Mouse (Mus musculus): ENCODE results near the gene Terf2ip. TPM values are rescaled to one million over a fixed set of nuclear protein-coding genes. Genes with fewer than 3 reads are reported as not detected.
A peak's percentile ranks its signal among the peaks of the same experiment; 100 is the strongest.

The Terf2ip gene
- polyA plus RNA-seq, 1 experiment from 2014 or later: 44.9 TPM

DNA sequence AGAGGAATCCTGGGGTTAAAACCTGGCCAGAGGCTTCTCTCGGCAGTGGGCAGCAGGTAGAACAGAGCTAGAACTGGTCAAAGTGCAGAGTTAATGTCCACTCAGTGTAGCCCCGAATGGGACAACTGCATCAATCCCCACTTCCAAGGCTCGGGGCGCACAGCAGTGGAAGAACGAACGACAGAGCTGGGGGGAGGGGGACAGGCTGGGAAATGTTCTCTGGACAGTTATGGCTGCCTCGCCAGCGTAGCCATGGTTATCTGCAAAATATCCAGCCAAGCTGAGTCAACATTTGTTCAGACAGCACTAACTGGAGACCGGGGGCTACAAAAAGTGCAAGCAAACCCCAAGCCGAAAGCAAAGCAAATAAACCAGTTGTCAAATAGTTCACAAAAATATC, 33.1 kb upstream of the Terf2ip start:
- Histone ChIP-seq H3K27me3 (replicated peaks) (no peaks in the 10 kb centered on the region), H3K36me3 (peaks cover 40% of the 10 kb centered on the region), H3K9ac (no peak overlapping the region), H3K4me3 (no peak overlapping the region), H3K27ac (no peak overlapping the region), H3K9me3 (no peaks in the 10 kb centered on the region), H3K4me1 (no peaks in the 10 kb centered on the region), H3K4me2 (replicated peaks) (no peak overlapping the region)
- WGBS: 78% methylated on average over 10 of the region's 10 CpGs
- ATAC-seq (ENCODE audit: low FRiP score, low read depth): no peak

DNA sequence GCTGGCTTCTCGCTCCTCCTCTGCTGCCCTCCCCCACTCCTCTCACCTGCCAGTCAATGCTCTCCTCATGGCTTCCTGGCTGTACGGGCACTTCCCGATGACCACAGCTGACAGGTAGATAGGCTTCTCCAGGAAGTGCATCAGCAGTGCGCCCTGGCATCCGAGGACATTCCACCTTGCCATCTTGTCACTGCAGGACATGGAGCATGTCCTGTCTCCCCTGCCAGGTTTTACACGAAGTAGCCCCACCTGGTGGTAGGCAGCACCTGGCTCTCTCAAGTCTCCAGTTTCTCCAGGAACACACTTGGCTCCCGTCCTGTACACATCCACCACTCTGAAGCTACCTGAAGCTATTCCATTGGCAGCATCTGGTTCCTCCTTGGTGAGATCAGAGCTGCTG, 29.1 kb upstream of the Terf2ip start:
- no peaks in the 10 kb centered on the region for H3K4me1 ChIP-seq
- peaks cover 37% of the 10 kb centered on the region for H3K36me3 ChIP-seq
- no peaks in the 10 kb centered on the region for H3K9me3 ChIP-seq
- no peak overlapping the region for H3K9ac ChIP-seq
- H3K4me3 ChIP-seq: no peak overlapping the region
- H3K27me3 ChIP-seq (replicated peaks): no peaks in the 10 kb centered on the region
- no peak overlapping the region for H3K4me2 ChIP-seq (replicated peaks)
- 81% methylated on average over 7 of the region's 7 CpGs for WGBS
- no peak overlapping the region for H3K27ac ChIP-seq
- ATAC-seq (ENCODE audit: low FRiP score, low read depth): no peak

DNA sequence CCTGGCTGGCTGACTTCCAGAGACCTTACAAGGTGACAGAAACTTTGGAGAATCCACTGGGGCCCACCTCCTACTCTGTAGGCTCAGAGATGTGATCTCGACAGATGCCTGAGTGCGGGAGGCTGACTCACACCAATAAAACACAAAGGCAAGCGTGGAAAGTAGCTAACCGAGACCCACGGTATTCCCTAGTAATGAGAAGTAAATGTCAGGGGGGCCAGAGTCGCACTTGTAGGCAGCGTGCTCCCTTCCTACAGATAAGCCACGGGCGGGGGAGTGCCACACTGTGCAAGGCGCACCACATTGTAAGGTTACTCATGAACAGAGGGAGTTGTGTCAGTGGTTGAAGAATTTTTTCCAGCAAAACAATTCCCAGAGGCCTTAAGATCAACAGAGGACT, 26.7 kb upstream of the Terf2ip start:
- 86% methylated on average over 10 of the region's 10 CpGs for WGBS
- Histone ChIP-seq H3K9me3 (no peaks in the 10 kb centered on the region), H3K27ac (no peak overlapping the region), H3K27me3 (replicated peaks) (no peaks in the 10 kb centered on the region), H3K4me2 (replicated peaks) (no peak overlapping the region), H3K36me3 (peaks cover 45% of the 10 kb centered on the region), H3K4me3 (no peak overlapping the region), H3K9ac (no peak overlapping the region), H3K4me1 (no peaks in the 10 kb centered on the region)
- no peak for ATAC-seq (ENCODE audit: low FRiP score, low read depth)

DNA sequence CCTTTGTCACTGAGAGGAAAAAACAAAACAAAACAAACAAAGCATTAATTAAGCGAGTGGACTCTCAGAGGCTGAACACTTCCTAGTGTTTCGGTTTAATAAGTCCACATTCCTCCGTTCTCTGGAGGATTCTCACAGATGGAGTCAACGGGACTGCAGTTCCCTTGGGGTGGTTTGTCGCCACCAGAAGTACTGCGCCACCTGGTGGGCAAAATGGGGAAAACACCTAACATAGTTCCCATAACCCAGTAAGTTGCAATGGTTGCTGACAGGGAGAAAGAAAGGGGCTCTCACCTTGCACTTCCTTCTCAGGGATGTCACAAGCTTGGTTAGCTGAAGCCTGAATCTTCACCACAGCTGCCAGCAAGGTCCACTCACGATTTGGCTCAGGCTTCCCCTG, 21.3 kb upstream of the Terf2ip start:
- Histone ChIP-seq H3K4me3 (no peak overlapping the region), H3K27me3 (replicated peaks) (no peaks in the 10 kb centered on the region), H3K9me3 (no peaks in the 10 kb centered on the region), H3K4me1 (peaks cover 8% of the 10 kb centered on the region; the same call in 1 of the 2 replicates), H3K9ac (no peak overlapping the region), H3K27ac (no peak overlapping the region), H3K36me3 (peaks cover 48% of the 10 kb centered on the region), H3K4me2 (replicated peaks) (no peak overlapping the region)
- 20% methylated on average over 7 of the region's 7 CpGs for WGBS
- ATAC-seq (ENCODE audit: low FRiP score, low read depth): no peak

DNA sequence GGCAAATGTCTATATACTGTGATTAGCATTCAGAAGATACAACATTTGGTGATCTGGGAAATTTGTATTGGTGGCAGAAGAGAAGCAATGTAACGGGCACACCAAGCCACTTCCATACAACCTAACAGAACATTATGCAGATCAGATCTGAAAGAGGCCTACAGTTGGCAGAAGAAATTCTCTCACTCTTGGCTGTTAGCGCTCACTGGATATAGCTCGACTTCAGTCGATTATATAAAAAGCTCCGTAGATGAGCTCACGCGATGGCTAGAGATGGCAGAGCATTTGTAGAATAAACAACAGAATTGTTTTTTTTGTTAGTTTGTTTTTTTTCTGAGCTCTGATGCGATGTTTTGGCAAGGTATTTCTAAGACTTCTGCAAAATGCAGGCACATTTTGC, 19.9 kb upstream of the Terf2ip start:
- no peak for ATAC-seq (ENCODE audit: low FRiP score, low read depth)
- Histone ChIP-seq H3K4me2 (replicated peaks) (peak overlapping the region; percentile 75), H3K27me3 (replicated peaks) (no peaks in the 10 kb centered on the region), H3K4me1 (peaks cover 8% of the 10 kb centered on the region; the same call in 1 of the 2 replicates), H3K27ac (no peak overlapping the region), H3K4me3 (peak overlapping the region; percentile 75), H3K9me3 (no peaks in the 10 kb centered on the region), H3K36me3 (peaks cover 45% of the 10 kb centered on the region), H3K9ac (peak overlapping the region; percentile 72)
- 70% methylated on average over 8 of the region's 8 CpGs for WGBS

DNA sequence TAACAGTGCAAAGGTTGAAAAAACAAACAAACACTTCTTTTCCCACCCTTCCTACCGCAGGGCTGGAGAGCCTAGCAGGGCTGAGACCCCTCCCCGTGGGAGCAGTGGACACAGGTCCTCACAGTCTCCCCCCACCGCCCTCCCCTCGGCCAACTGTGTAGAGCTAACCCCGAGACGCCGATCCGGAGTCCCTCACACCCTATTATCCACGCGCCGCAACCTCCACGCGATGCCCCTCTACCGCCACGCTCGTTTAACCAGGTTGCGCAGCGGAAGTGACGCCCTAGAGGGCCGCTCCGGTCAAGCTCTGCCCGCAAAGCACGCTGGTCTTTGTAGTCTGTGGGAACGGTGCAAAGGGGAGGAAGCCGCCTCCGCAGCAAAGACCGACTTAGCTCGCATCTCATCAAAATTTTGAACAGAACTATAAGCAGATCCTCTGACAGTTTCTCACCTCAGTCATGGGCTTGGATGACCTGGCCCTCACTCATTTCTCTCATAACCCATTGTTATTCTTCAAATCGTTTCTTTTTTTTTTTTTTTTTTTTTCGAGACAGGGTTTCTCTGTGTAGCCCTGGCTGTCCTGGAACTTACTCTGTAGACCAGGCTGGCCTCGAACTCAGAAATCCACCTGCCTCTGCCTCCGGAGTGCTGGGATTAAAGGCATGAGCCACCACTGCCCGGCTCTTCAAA, 19.0 kb upstream of the Terf2ip start, which contains the start of gene Adat1:
TSS of gene Adat1 (minus strand) at position 290 of the 690 bp plus-strand sequence.
- no peaks in the 10 kb centered on the region for H3K27me3 ChIP-seq (replicated peaks)
- H3K4me1 ChIP-seq: peaks cover 8% of the 10 kb centered on the region; the same call in 1 of the 2 replicates
- ATAC-seq (ENCODE audit: low FRiP score, low read depth): peak; percentile 95
- no peaks in the 10 kb centered on the region for H3K9me3 ChIP-seq
- peaks cover 50% of the 10 kb centered on the region for H3K36me3 ChIP-seq
- peak within 1 kb of the TSS; percentile 75 for H3K4me2 ChIP-seq (replicated peaks)
- 5% methylated on average over 33 of the region's 33 CpGs for WGBS
- no peak within 1 kb of the TSS for H3K27ac ChIP-seq
- peak within 1 kb of the TSS; percentile 75 for H3K4me3 ChIP-seq
- peak within 1 kb of the TSS; percentile 72 for H3K9ac ChIP-seq

DNA sequence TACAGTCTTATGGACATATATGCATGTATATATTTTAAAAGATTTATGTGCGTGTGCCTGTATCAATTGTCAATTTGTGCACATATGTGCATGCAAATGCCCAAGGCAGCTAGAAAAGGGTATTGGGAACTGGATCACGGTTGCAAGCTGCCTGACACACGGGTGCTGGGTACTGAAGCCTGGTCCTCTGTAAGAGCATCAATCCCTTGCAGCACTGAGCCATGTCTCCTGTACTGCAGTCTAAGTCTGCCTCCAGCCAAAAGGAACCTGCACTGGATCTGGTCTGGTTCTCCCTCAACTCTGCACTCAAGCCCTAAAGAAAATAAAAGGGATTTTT, 18.5 kb upstream of the Terf2ip start:
- Histone ChIP-seq H3K4me3 (no peak overlapping the region), H3K4me2 (replicated peaks) (no peak overlapping the region), H3K9me3 (no peaks in the 10 kb centered on the region), H3K9ac (no peak overlapping the region), H3K27ac (no peak overlapping the region), H3K36me3 (peaks cover 52% of the 10 kb centered on the region), H3K27me3 (replicated peaks) (no peaks in the 10 kb centered on the region), H3K4me1 (peaks cover 8% of the 10 kb centered on the region; the same call in 1 of the 2 replicates)
- no peak for ATAC-seq (ENCODE audit: low FRiP score, low read depth)
- WGBS: 72% methylated on average over 3 of the region's 3 CpGs

DNA sequence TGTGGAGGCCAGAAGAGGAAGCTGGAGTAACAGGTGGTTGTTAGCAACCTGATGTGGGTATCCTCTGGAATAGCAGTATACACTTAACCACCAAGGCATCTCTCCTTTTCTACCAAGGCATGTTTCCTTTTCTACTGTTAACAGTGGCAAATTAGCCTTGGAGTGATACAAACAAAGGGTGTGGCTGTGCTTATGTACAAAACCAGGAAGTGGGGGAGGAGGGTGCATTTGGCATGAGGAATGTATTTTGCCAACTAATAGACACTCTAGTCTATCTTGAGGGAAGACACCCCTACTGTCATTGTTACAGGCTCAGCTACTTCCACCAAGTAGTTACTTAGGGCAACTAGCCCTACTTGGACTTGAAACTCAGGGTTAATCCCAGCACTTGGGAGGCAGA, 6.4 kb upstream of the Terf2ip start:
- Histone ChIP-seq H3K9ac (no peak overlapping the region), H3K27ac (no peak overlapping the region), H3K4me3 (no peak overlapping the region), H3K27me3 (replicated peaks) (no peaks in the 10 kb centered on the region), H3K4me2 (replicated peaks) (no peak overlapping the region), H3K4me1 (peaks cover 2% of the 10 kb centered on the region; the same call in 1 of the 2 replicates), H3K36me3 (peaks cover 70% of the 10 kb centered on the region), H3K9me3 (no peaks in the 10 kb centered on the region)
- ATAC-seq (ENCODE audit: low FRiP score, low read depth): no peak

DNA sequence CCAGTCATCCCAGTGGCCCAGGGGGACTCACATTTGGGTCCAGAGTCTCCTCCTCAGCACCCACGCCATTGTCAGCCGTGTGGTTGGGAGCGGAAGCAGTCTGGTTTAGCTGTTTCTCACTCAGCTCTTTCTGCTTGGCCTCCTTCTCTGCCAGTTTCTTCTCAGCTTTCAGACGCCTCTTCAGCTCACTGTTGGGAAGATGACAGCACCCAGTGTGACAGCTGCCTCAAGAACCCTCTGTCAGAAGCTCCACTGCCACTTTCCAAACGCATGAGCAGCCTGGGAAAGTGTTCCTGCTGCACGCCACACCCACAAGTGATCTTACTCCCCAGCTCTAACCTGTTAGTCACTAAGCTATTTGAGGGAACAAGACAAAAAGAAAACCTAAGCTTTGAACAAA, 5.6 kb upstream of the Terf2ip start:
- Histone ChIP-seq H3K27me3 (replicated peaks) (no peaks in the 10 kb centered on the region), H3K9me3 (no peaks in the 10 kb centered on the region), H3K9ac (no peak overlapping the region), H3K4me2 (replicated peaks) (no peak overlapping the region), H3K4me3 (no peak overlapping the region), H3K27ac (no peak overlapping the region), H3K36me3 (peaks cover 61% of the 10 kb centered on the region), H3K4me1 (peaks cover 10% of the 10 kb centered on the region)
- ATAC-seq (ENCODE audit: low FRiP score, low read depth): no peak
- WGBS: 92% methylated on average over 6 of the region's 6 CpGs

DNA sequence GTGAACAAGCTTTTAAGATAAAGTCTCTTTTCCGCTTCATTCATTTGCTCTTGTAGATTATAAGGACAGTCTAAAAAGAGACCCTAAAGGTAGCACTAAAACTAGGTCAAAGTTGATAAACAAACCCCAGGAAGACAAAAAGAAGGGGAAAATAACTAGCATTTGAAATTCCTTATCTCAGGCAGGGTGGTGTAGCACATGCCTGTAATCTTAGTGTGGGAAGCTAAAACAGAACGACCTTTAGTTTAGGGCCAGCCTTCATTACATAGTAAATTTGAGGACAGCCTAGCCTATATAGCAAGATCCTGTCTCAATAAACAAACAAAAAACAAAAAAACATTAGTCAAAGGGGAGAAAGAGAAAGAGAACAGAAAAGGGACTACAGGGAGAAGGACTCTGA, 3.5 kb upstream of the Terf2ip start:
- peaks cover 41% of the 10 kb centered on the region for H3K36me3 ChIP-seq
- H3K9me3 ChIP-seq: no peaks in the 10 kb centered on the region
- no peaks in the 10 kb centered on the region for H3K27me3 ChIP-seq (replicated peaks)
- peaks cover 15% of the 10 kb centered on the region for H3K4me1 ChIP-seq
- WGBS: 95% methylated on average over 2 of the region's 2 CpGs
- H3K4me3 ChIP-seq: no peak overlapping the region
- no peak overlapping the region for H3K4me2 ChIP-seq (replicated peaks)
- H3K9ac ChIP-seq: no peak overlapping the region
- H3K27ac ChIP-seq: no peak overlapping the region
- ATAC-seq (ENCODE audit: low FRiP score, low read depth): no peak

DNA sequence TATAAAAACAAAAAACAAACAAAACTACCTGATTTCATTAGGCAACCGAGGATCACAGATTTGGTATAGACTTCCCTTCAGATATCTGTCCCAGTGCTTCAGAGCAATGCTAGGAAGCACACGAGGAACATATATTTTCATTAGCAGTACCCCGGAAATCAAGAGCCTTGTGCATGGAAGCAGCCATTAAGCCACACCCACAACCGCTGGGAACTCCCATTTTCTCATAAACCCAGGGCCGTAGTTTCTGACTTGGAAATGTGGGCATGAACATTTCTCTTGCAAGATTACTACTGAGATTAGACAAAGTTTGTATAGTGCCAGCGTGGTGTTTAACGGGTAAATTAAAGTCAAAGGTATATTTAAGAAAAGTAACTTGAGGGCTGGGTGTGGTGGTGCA, 1.6 kb upstream of the Terf2ip start:
- 95% methylated on average over 7 of the region's 7 CpGs for WGBS
- no peaks in the 10 kb centered on the region for H3K9me3 ChIP-seq

DNA sequence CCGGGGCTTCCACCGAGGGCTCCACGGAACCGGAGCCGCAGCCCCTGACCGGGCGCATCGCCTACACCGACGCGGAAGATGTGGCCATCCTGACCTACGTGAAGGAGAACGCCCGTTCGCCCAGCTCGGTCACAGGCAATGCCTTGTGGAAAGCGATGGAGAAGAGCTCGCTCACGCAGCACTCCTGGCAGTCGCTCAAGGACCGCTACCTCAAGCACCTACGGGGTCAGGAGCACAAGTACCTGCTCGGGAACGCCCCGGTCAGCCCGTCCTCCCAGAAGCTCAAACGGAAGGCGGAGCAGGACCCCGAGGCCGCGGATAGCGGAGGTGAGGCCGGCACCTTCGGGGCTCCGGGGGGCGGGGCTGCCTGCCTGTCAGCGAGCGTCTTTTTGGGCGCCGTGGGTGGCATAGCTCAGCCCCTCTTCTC, 631 bp downstream of the Terf2ip start:
- peak overlapping the region; percentile 91 for H3K4me2 ChIP-seq (replicated peaks)
- under 1% methylated on average over 40 of the region's 40 CpGs for WGBS
- H3K9me3 ChIP-seq: no peaks in the 10 kb centered on the region
- H3K27me3 ChIP-seq (replicated peaks): no peaks in the 10 kb centered on the region
- peak overlapping the region; percentile 86 for H3K9ac ChIP-seq
- peaks cover 7% of the 10 kb centered on the region; the same call in 1 of the 2 replicates for H3K36me3 ChIP-seq
- H3K4me3 ChIP-seq: peak overlapping the region; percentile 79
- ATAC-seq (ENCODE audit: low FRiP score, low read depth): peak; percentile 61
- H3K4me1 ChIP-seq: peaks cover 22% of the 10 kb centered on the region
- 0 out of 2 replicates have a peak overlapping the region, but pooled peaks have one; percentile 47 for H3K27ac ChIP-seq

More for the DNA sequence above, 1.6 kb upstream of the Terf2ip start:
- H3K4me1 ChIP-seq: peaks cover 22% of the 10 kb centered on the region
- H3K4me3 ChIP-seq: no peak overlapping the region
- H3K27ac ChIP-seq: no peak overlapping the region
- no peak overlapping the region for H3K4me2 ChIP-seq (replicated peaks)
- no peak for ATAC-seq (ENCODE audit: low FRiP score, low read depth)
- H3K36me3 ChIP-seq: peaks cover 25% of the 10 kb centered on the region
- H3K9ac ChIP-seq: no peak overlapping the region
- H3K27me3 ChIP-seq (replicated peaks): no peaks in the 10 kb centered on the region

DNA sequence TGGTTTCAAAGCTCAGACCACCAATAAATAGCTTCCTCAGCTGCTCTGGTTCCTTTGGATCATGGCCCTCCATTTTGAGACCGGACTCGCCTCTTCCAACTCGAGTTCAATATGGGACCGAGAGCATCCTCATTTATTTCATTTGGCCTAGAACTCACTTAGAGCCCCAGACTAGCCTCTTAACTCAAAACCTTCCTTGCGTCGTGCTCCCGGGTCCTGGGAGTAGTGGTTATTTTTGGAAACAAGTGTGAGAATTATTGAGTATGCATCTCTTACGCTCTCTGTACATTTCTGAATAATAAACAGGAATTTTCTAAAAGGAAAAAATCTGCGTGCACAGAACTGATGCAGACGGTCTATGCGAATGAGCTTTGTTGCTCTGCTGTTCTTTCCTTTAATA, 3.7 kb downstream of the Terf2ip start, which contains the start of gene Gm6793:
TSS of gene Gm6793 (minus strand) at position 101 of the 400 bp plus-strand sequence.
- H3K4me2 ChIP-seq (replicated peaks): no peak within 1 kb of the TSS
- H3K4me1 ChIP-seq: peaks cover 18% of the 10 kb centered on the region
- no peaks in the 10 kb centered on the region for H3K27me3 ChIP-seq (replicated peaks)
- 94% methylated on average over 11 of the region's 11 CpGs for WGBS
- H3K27ac ChIP-seq: no peak within 1 kb of the TSS
- H3K36me3 ChIP-seq: peaks cover 31% of the 10 kb centered on the region
- ATAC-seq (ENCODE audit: low FRiP score, low read depth): no peak
- no peak within 1 kb of the TSS for H3K9ac ChIP-seq
- H3K4me3 ChIP-seq: no peak within 1 kb of the TSS
- no peaks in the 10 kb centered on the region for H3K9me3 ChIP-seq
